14 mouse cellular contexts compared by ENCODE assay signal in the genomic region with DNA sequence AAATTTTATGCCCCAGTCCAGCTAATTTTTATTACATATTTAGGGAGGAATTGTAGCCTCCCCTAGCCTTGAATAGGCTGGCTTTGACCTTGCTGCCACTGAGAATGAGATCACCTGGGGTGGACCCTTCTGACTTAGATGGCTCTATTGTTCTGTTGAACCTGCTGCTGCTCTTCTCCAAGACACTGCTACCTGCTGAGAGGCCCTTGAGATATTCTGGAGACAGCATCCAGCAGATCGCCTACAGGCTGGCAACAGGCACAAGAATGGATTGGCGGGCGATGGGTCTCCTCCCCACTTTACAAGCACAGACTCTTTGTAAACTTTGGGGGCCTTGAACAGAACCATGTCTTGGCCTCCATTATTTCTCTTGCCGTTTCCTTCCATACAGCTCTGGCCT. TPM values are rescaled to one million over a fixed set of nuclear protein-coding genes. Genes with fewer than 3 reads are reported as not detected.
"Had no signal": no experiment of that assay in that cellular context is flagged by ENCODE, and none has a peak within 500 bp of the region (broad histone marks: within the 10 kb centered on the region; RNA-seq: fewer than 3 reads in every experiment).

No protein-coding gene starts in this region.

RNA-seq across cellular contexts. Expression of a gene that starts 18.2 kb away (rescaled TPM):
- total RNA-seq: neutrophil, adult 5-6 weeks had no signal
- polyA plus RNA-seq: neural tube, embryonic 13.5 days; neural tube, embryonic 14.5 days; neural tube, embryonic 15.5 days; small intestine, adult 2 months; spleen, adult 2 months; stomach, embryonic 14.5 days; stomach, embryonic 15.5 days; stomach, embryonic 16.5 days; stomach, postnatal 0 days; testis, adult 2 months; thymus, adult 2 months; thymus, postnatal 0 days; urinary bladder, adult 2 months had no signal
